Mouse (Mus musculus): ENCODE results near the gene Bloc1s3. TPM values are rescaled to one million over a fixed set of nuclear protein-coding genes. Genes with fewer than 3 reads are reported as not detected.

Bloc1s3 gene
- total and polyA plus RNA-seq, 3 experiments = 6.1 to 7.5 TPM; not detected in 1

- Histone ChIP-seq H3K4me1 (ENCODE audit: control insufficient read depth in 1 of 2, insufficient read depth in 2 of 2, low read length in 2 of 2) (no peaks in the 10 kb centered on the region; a peak in 1 of 4 replicates), H3K27ac (ENCODE audit: control insufficient read depth, low read depth, low read length) (no peak overlapping the region), H3K79me2 (ENCODE audit: control insufficient read depth, insufficient read depth, low read length, poor library complexity) (no peaks in the 10 kb centered on the region), H3K36me3 (ENCODE audit: control insufficient read depth in 1 of 2, insufficient read depth in 2 of 2, low read length in 2 of 2) (no peaks in the 10 kb centered on the region), H3K27me3 (ENCODE audit: control insufficient read depth in 1 of 2, insufficient read depth in 2 of 2, low read length in 2 of 2) (no peaks in the 10 kb centered on the region), H3K4me3 (ENCODE audit: control insufficient read depth in 1 of 2, insufficient read depth in 1 of 2, low read depth in 2 of 2, low read length in 2 of 2) (no peak overlapping the region), H3K9ac (ENCODE audit: control insufficient read depth, low read depth, low read length, poor library complexity, severe bottlenecking) (no peak overlapping the region), H3K9me3 (replicated peaks; ENCODE audit: insufficient read depth, low read length) (no peaks in the 10 kb centered on the region)
- TF ChIP-seq NELFE (IDR thresholded peaks at IDR 0.05; ENCODE audit: low read depth, low read length) (no peak), TAL1 (IDR thresholded peaks at IDR 0.05; ENCODE audit: low read length) (no peak), E2F4 (IDR thresholded peaks at IDR 0.05; ENCODE audit: borderline replicate concordance, low read depth, low read length) (no peak), ELF1 (IDR thresholded peaks at IDR 0.05; ENCODE audit: low read depth, low read length) (no peak), ZNF384 (IDR thresholded peaks at IDR 0.05; ENCODE audit: low read depth, low read length) (no peak), USF2 (IDR thresholded peaks at IDR 0.05; ENCODE audit: borderline replicate concordance in 1 of 2, insufficient read depth in 1 of 2, low read depth in 1 of 2, low read length in 2 of 2) (no peak), EP300 (IDR thresholded peaks at IDR 0.05; ENCODE audit: low read depth in 1 of 2, low read length in 2 of 2) (no peak)
- no peak for DNase-seq (ENCODE audit: low read depth, low spot score)
Measured at GRCm38 (mm10) chr7:19467638-19468037, 40.5 kb downstream of the Bloc1s3 start.

GRCm38 (mm10) chr7:19466602-19467145 is 41.5 kb downstream of the Bloc1s3 start:
- H3K4me1 ChIP-seq (ENCODE audit: control insufficient read depth in 1 of 2, insufficient read depth in 2 of 2, low read length in 2 of 2) = no peaks in the 10 kb centered on the region; a peak in 1 of 4 replicates
- no peak overlapping the region for H3K9ac ChIP-seq (ENCODE audit: control insufficient read depth, low read depth, low read length, poor library complexity, severe bottlenecking)
- no peaks in the 10 kb centered on the region for H3K79me2 ChIP-seq (ENCODE audit: control insufficient read depth, insufficient read depth, low read length, poor library complexity)
- no peaks in the 10 kb centered on the region for H3K27me3 ChIP-seq (ENCODE audit: control insufficient read depth in 1 of 2, insufficient read depth in 2 of 2, low read length in 2 of 2)
- H3K9me3 ChIP-seq (replicated peaks; ENCODE audit: insufficient read depth, low read length) = no peaks in the 10 kb centered on the region
- H3K36me3 ChIP-seq (ENCODE audit: control insufficient read depth in 1 of 2, insufficient read depth in 2 of 2, low read length in 2 of 2) = no peaks in the 10 kb centered on the region
- TF ChIP-seq MAX (IDR thresholded peaks at IDR 0.05; ENCODE audit: low read length) (no peak), GATA1 (IDR thresholded peaks at IDR 0.05; ENCODE audit: low read depth, low read length) (no peak), NRF1 (IDR thresholded peaks at IDR 0.05; ENCODE audit: insufficient read depth, low read depth, low read length, poor library complexity, severe bottlenecking) (no peak), UBTF (IDR thresholded peaks at IDR 0.05; ENCODE audit: borderline replicate concordance, insufficient read depth, low read depth, low read length) (no peak), RAD21 (IDR thresholded peaks at IDR 0.05; ENCODE audit: low read depth, low read length) (no peak), MAZ (IDR thresholded peaks at IDR 0.05; ENCODE audit: low read depth, low read length) (no peak), TAL1 (IDR thresholded peaks at IDR 0.05; ENCODE audit: low read length) (no peak), MEF2A (IDR thresholded peaks at IDR 0.05; ENCODE audit: extremely low read depth, insufficient replicate concordance, low read depth, low read length, poor library complexity, severe bottlenecking) (no peak), ZNF384 (IDR thresholded peaks at IDR 0.05; ENCODE audit: low read depth, low read length) (no peak), MYC (IDR thresholded peaks at IDR 0.05; ENCODE audit: low read depth, low read length) (no peak), POLR2AphosphoS5 (IDR thresholded peaks at IDR 0.05; ENCODE audit: borderline replicate concordance, low read depth, low read length) (no peak), GABPA (IDR thresholded peaks at IDR 0.05; ENCODE audit: low read depth, low read length) (no peak), CHD2 (IDR thresholded peaks at IDR 0.05; ENCODE audit: low read length) (no peak), SIN3A (IDR thresholded peaks at IDR 0.05; ENCODE audit: low read length) (no peak), NELFE (IDR thresholded peaks at IDR 0.05; ENCODE audit: low read depth, low read length) (no peak)
- H3K27ac ChIP-seq (ENCODE audit: control insufficient read depth, low read depth, low read length) = no peak overlapping the region
- H3K4me3 ChIP-seq (ENCODE audit: control insufficient read depth in 1 of 2, insufficient read depth in 1 of 2, low read depth in 2 of 2, low read length in 2 of 2) = no peak overlapping the region
- DNase-seq (ENCODE audit: low read depth, low spot score) = no peak
